Mouse (Mus musculus) central nervous system, embryonic 14 days (tissue): ENCODE measurements around the gene Gm21094. TPM values are rescaled to one million over a fixed set of nuclear protein-coding genes. Genes with fewer than 3 reads are reported as not detected.

ENCODE experiments used
- polyA plus RNA-seq: library from polyadenylated mRNA; depleted of rRNA; stranded (reverse); fragments of >200 nt; gene quantifications from 2 replicates; pipeline ENCODE4 v1.2.3, GENCODE M21; 2012; rRNA removed

The Gm21094 gene
- not detected in 2 replicates for polyA plus RNA-seq

DNA sequence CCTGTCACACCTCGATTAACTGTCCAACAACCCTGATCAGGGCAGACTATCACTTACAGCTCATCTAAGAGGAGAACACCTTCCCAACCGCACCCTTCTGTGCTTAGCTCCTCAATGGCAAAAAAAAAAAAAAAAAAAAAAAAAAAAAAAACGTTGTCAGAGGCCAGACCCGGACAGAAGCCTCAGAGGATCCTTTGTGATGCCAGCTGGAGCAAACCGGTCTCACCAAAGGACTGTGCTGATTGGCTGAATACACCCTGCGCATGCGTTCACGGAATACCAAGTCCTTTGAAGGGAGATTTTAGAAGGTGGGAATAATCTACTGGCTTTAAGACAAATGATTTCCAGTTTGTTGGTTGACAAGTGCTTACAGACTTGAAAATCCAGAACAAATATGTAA, at the start of gene Gm21094:
Gene Gm21094 (minus strand): TSS at position 101 of the 400 bp plus-strand sequence.

